Mouse (Mus musculus) T-helper 17 cell (primary cell): ENCODE data around the gene Shisal2a.
"Not testable (repeated sequence)": the region's sequence is repeated elsewhere in the genome, so short reads cannot be mapped to it uniquely, and the experiment has no call there.

Experiments used
- in situ Hi-C, 2 experiments: fragments of 300-600 bp; cut with MboI, MseI; formaldehyde crosslinking; loops; 1 replicate in 1 of 2; 2 replicates in 1 of 2; pipeline ENCODE4 v1.15.1; 2025; ENCODE audit warnings: high pct_unique_total_duplicates in 2 of 2

Gene Shisal2a

DNA sequence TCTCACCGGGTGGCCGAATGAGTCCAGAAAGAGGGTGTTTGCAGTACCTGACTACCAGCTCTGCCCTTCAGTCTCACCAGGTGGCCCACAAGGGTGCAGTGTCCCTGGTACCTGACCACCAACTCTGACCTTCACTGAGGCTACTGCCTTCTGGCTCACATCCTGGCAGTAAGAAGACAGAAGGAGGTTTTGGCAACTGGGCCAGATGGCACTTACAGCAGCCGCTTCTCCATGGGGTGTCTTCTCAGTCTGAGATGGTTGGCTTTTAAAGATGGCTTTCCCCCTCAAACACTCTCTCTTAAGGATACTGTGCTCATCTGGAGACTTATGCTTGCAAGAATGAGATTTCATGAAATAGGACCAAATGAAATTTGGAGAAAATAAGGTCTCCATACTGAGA is 3.7 kb downstream of the Shisal2a start:
- in situ Hi-C loops, result no loop called here

DNA sequence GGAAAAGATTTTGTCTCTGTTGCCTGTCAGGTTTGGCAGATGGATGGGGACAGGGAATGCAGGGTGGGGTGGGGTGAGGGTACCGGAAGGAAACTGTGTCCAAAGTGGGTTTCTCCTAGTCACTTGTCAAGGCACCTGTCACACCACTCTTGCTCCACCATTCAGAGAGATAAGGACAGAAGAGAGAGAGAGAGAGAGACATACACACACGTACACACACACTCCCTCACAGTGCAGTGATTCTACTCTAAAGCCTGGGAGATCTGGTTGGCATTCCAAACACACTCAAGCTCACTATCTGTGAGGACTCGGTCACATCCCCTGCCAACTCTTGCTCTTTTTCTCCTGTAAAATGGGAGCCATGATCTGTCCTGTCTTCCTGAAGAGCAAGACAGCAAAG is 11.0 kb downstream of the Shisal2a start:
- in situ Hi-C loops, result no loop called here

DNA sequence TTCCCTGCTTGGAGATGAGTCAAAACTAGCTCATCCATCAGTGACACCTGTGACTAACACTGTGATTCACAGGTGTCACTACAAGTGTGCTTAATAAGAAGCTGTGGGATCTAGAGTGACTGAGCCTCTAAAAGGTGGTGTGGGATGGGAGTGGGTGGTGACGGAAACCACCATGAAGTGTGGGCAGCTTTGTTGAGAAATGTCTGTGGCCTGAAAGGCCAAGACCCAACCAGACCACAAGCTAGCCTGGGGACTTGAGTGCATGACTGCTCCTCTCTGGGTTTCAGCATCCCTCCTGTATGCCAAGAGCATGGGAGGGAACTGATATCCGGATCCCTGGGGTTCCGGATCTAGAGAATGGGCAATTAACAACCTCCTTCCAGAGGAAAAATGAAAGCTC is 11.7 kb downstream of the Shisal2a start:
- in situ Hi-C loops, result no loop called here

DNA sequence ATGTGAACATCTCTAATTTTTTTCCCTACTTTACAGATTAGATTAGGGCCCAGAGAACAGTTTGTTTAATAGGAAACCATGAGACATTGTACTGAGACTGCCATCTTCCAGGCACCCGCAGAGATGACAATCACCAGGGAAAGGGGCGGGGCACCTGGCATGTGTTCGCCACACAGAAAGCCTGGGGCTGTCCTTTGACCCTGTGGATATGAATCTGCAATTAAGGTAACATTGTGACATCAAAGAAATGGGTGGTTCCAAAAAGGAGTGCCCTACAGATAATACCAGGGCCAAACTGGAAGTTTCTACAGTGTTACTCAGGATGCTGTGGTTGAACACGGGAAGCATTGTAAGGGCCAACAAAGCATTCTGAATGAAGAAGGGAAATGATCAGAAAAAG is 12.7 kb downstream of the Shisal2a start:
- in situ Hi-C loops, result no loop called here

DNA sequence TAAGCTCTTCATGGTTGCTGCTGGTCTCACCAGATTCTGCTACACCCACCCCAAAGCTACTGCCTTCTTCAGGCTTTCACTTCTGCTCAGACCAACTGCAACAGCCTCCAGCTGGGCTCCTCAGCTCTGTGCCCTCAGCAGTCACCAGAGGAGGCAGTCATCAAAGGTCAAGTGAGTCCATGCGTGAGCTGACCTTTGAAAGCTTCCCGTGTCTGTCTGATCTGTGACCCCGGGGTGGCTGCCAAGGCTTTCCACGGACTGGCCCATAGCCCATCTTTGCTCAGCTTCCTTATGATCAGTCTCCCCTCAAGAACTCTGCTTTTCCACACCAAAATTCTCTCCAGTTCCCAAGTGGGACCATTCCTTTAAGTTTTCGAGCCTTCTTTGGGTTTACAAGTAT is 13.9 kb downstream of the Shisal2a start:
- in situ Hi-C loops, result no loop called here

DNA sequence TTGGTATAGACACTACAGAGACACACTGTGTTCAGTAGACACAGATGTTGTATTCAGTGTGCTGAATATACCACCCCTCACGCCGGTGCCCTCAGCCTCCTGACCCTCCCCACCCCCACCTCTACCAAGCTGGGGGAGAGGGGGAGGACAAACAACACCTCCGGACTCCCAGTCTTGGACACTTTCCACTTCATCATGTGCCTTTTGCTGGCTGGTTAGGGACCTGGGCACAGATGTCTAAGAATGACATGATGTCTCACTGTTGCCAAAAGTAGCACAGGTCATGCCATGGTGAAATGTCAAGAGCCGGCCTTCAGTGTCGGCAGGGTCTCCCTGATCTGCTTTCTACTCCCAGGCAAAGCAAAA is 19.1 kb downstream of the Shisal2a start:
- in situ Hi-C loops, result no loop called here

DNA sequence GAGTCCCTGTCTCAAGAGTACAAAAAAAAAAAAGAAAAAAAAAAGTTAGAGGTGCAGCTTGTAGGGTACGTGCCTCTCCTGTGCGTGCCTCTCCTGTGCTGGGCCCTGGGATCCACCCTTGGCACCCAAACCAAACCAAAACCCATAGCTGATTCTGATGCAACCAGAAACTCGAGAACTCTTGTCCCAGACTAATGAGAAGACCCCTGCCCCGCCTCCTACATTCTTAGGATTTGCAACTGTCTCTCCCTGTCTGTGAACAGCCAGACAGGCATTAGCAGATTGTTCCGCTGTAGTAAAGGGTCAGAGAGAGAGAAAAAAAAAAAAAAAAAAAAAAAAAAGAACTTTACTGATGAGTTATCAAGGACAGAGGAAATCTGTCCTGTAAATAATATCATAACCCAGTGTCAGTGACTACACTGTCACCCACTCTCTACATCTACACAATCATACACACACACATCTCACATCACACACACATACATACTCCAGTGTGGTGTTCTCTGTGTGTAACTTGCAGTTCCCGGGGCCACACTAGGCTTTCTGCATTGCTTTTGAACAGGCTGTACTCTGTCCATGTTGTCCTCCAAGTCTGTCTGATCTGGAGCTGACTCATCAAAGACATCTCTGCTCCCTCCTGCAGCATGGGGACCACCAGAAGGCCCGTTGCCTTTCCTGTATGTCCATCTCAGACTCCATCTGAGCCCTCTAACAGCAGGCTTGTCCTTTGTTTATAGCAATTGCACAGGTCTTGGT is 19.6 kb downstream of the Shisal2a start:
- in situ Hi-C loops, result no loop called here

DNA sequence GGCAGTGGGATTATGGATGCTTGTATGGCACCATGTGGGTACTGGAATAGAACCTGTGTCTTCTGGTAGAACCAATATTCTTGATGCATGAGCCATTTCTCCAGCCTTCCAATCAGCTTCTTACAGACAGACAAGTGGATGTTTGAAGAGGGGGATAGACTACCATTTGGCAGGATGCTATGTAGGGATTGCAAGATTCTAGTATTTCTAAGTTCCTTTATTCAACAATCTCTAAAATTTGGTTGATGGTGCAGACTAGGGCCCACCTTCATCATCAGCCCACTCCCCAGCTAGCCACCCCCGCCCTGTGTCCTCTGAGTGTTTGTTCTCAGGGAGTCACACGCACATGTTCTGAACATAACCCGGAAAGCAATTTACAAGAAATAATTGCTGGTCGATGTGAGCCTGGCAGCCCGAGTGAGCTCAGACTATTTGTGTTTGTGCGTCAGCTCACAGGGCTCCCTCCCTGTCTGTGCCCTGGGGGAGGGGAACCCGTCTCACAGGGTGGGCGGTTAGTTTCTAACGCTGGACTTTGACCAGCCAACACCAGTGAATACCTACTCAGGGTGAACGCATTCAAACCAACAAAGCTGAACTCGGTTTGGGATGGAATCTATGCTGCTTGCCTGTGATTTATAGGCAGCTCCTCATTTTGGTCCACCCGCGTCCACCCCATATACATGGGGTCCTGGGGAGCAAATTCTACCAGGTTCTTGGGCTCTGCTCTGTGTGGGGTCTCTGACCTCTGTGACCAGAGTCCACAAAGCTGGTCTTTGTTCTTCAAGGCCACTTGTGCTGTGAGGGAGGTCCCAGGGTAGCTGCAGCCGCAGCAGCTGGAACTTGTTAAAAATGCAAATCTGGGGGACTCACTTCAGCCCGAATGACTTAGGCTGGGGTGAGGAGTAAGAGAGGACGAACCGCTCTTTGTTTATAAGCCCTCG is 20.6 kb downstream of the Shisal2a start:
- in situ Hi-C loops, result no loop called here

DNA sequence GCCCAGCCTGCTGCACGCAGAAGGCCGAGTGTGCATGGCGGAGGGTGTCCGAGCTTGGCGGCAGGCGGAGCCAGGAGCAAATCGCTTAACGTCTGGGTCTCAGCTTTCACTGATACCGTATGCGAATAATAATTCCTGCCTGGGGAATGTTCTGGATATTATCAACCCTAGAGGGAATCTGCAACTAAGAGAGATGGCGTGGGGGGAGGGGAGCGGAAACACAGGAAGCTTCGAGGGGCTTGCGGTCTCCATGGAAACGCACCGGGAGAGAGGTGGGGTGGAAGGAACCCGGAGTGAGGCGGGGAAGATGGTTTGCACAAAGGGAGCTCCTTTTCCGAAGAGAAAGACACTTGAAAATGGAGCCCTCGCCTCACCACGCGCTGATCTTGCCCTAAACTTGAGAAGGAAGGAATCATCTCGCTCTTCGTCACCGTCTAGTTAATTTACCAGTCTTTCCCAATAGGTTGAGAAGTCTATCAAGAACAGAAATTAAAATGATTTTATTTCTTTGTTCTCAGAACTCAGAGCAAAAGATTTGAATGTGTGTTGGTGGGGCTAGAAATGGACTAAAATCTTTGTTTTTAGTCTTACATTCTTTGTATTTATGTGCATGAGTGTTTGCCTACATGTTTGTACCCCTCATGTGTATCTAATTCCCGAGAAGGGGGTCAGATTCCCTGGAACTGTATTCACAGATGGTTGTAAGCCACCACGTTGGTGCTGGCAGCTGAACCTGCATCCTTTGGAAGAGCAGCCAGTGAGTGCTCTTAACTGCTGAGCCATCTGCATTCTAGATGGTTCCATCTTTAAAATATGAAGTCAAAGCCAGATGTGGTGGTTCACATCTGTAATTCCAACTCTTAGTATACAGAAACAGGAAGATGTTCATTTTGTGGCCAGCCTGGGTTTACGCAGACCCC is 22.8 kb downstream of the Shisal2a start:
- in situ Hi-C loops, result no loop called here

DNA sequence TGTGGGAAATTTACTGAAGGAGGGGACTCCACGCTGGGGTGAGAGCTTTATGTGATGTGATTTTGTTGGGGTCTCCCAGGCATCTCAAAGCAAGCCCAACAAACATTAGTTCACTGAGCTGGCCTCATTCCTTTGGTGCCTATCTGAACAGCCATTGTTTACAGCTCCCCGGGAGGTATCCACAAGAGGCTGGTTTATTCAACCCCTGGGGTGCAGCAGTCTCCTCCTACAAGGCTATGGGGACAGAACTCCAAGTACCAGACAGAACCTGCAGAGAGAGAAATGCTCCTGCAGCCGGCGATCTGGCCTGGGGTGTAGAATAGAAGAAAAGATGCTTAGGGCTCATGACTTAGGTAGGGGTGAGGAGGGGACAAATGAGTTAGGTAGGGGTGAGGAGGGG is 24.7 kb downstream of the Shisal2a start:
- in situ Hi-C loops, result no loop called here

DNA sequence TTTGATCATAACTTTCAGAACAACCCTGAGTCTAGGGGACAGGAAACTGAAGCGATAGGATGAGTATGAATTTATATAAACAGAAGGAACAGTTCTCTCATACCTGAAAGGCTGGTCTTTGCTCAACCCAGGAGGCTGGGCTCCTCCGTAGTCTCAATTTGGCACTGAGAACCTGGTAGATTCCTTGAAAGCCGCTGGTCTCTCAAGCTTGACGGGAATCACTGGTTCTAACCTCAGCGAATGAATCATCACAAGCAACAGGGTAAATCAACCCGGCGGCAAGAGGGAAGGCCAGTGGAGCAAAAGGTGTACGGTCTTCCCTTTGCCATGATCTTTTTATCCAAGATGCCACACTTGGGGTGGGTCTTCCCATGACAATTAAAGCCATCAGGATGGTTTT is 25.7 kb downstream of the Shisal2a start:
- in situ Hi-C loops, result no loop called here

DNA sequence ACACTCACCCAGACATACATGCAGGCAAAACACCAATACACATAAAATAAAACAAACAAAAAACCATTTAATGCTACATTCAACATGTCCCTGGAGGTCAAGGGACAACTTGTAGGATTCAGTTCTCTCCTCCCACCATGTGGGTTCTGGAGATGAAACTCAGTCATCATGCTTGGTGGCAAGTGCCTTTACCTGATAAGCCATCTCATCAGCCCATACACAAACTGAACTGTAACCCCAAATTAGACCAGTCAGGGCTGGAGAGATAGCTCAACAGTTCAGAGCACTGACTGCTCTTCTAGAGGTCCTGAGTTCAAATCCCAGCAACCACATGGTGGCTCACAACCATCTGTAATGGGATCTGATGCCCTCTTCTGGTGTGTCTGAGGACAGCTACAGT is 29.6 kb downstream of the Shisal2a start:
- in situ Hi-C loops, result not testable (repeated sequence)

DNA sequence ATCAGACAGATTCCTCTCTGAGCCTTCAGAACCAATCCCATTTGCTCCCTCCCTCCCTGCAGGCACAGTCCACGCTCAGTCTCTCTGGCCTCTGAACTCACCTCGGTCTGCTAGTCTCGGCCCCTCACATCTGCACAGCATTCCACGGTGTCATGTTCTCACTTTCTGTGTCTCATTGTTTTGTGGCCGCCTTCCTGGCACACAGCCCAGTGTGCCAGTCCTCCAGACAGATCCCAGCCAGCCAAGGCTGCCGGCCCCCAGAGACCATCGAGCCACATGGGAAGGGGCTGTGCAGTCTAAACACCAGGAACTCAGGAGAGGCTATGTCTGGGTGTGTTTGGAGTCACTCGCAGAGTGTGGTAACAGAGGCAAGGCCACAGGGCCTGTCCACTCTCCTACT is 32.3 kb downstream of the Shisal2a start:
- in situ Hi-C loops, result no loop called here

DNA sequence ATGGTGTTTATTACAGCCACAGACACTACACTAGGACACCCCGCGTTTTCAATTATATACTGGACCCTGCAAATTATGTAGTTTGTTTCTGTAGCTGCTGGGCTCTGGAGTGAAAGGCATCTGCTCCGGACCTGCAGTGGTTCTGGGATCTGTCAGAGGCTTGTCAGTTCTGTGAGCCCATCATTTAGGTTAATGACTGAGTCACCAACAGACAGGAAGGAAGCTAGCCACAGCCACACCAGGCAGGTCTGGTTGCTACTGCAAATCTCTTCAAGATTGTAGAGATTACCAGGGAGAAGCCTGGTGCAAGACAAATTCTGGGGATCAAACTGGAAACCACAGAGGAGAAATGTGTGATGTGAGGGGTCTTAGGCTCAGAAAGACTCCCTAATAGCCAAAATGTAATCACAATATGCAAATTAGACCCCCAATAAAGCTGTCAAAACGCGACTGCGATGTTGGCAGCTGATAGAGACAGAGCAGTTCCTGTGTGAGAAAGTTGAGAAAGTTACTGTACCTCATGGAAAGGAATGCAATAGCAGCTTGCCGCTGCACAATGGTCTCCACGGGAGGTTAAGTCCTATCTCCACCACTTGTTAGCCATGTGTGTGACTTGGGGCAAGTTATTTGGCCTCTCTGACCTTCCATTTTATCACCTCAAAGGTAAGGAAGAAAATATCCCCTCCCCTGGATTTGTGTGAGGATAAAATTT is 33.2 kb downstream of the Shisal2a start:
- in situ Hi-C loops, result no loop called here

DNA sequence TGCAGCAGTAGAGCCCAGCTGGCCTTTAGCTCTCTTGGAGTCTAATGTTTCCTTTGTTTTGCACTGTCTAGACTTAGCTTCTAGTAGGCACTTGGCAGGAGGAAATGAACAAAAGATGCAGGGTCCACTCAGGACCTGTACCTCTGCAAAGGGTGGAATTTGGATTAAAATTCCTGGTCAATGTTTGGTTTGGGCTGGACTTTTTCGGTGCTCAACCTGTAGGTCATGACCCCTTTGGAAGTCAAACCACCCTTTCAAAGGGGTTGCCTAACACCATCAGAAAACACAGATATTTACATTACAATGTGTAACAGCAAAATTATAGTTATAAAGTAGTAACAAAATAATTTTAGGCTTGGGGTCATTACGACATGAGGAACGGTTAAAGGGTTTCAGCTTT is 34.1 kb downstream of the Shisal2a start:
- in situ Hi-C loops, result no loop called here

DNA sequence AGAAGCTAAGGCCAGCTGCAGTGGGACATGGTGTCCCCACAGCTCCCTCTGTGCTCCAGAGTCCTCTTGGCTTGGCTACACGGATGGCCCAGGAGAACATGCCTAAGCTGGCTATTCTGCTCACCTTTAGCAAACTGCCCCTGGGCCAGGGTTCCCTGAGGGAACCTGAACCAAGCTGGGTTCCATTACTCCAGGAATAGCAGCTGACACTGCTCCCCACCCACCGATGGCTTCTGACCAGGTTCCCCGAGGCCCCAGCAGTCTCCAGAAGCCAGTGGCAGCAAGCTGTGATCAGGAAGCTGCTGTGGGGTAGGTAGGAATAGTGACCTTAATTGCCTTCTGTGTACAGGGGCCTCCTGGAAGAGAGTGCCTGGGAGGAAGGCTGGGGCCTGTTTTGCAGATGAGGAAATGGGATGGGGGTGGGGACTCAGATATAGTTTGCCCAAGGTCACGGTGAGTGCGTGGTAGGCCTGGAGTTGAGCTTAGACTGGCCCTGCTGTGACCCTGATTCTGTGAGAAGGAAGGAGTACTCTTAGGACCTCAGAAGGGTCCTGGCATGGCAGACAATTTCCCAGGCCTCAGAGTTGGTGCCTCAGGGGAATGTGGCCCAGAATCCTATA is 34.8 kb downstream of the Shisal2a start:
- in situ Hi-C loops, result no loop called here

DNA sequence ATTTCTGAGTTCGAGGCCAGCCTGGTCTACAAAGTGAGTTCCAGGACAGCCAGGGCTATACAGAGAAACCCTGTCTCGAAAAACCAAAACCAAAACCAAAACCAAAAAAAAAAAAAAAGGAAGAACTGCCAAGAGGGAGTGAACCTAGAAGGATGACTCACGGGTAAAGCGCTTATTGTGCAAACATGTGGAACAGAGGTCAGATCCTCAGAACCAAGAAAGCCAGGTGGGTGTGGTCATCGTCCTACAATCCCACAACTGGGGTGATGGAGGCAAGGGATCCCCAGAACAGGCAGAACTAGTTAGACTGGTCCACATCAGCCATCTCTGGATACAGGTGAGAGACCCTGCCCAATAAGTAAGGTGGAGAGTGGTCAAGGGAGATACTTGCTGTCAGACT is 36.0 kb downstream of the Shisal2a start:
- in situ Hi-C loops, result no loop called here

DNA sequence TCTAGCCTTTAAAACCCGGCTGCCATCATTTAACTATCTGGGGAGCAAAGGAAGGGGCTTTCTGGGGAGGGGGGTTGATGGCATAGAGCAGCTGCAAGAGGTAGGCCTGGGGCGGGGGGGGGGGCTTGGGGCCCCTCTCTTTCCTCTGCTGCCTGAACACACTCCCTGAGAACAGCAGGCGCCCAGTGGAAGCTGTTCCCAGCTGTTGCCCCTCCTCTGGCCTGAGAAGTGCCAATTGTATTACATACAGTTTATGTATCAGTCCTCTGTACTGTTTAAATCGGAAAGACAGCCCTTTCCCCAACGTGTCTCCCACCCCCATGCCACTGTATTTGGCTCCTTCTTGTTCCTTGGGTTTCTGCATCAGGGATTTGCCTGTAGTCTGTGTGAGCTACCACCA is 37.3 kb downstream of the Shisal2a start:
- in situ Hi-C loops, result no loop called here

DNA sequence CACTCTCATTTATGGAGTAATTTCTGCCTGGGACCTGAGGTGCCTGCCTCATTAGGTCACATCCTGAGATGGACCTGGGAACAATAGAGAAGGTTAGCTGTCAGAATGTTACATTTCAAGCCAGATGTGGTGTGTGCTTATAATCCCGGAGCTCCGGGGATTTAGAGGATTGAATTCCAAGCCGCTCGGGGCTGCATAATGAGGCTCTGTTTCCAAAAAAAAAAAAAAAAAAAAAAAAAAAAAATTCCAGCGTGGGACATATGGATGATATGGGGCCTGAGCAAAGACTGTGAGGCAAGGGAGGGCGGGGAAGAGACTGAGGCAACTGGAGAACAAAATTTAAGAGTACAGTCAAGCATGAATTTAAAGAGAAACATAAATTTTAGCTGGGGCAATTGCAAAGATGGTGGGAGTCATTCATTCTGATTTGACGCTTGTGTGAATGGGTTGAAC is 38.5 kb downstream of the Shisal2a start:
- in situ Hi-C loops, result no loop called here

DNA sequence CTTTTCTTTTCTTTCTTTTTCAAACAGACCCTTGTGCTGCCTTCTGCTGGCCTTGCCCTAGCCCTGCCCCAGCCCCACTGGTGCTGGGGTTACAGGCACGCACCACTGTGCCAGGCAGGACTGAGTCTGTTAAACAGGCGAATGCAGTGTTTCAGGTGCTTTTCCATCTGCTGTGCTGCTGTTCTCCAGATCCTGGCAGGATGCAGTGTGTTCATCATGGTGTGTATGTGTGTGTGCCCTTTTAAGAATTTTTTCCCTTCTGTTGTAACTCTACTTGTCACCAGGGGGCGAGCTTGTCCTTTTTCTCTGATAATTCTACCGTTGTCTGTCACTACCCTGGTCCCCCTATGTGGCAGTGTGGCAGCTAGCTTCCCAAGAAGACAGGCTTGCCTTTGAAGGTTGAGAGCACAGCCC is 43.9 kb downstream of the Shisal2a start:
- in situ Hi-C loops, result loop anchor here in 1 of 2 experiments (5.0 kb wide), 1 partner anchor 128 kb away; no protein-coding TSS in a partner anchor
